Comparison of ENCODE assay signal across 8 mouse cellular contexts in the genomic region with DNA sequence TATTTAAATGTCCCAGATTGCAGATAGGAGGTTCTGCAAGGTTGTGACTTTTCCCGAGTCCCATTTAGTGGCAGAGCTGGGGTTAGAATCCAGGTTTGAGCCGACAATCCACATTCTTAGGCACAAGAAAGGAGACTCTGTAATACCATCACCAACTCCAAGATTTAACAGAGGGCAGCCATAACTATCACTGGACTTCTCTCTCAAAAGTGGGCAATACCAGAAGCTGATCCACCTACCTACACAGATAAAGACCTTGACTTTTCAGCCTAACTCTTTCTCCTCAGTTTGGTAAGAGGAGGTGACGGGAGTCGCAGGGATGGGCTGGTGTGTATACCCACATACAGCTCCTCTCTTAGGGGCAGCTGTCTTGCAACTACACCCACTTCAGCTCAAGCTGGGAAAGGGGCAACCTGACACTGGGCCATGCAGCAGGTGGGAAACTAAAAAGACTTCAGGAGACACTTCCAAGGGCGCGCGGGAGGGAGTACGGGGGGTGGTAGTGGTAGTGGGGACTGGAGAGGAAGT. TPM values are rescaled to one million over a fixed set of nuclear protein-coding genes. Genes with fewer than 3 reads are reported as not detected.
DNase-seq lines count a peak whose midpoint lies in the region; ATAC-seq and TF ChIP-seq lines count a peak whose summit lies in the region.

No protein-coding gene starts in this region.

- TF ChIP-seq EP300 in stomach, postnatal 0 days (optimal IDR thresholded peaks at IDR 0.05): no peak

- H3K36me3 ChIP-seq in neural tube, embryonic 11.5 days (ENCODE audit: control insufficient read depth, insufficient read depth, low read length): no peaks in the 10 kb centered on the region; the same call in 1 of the 2 replicates
- H3K36me3 ChIP-seq in limb, embryonic 15.5 days: peaks cover 7% of the 10 kb centered on the region; the same call in 1 of the 2 replicates
- no peaks in the 10 kb centered on the region for H3K36me3 ChIP-seq in stomach, postnatal 0 days (ENCODE audit: control insufficient read depth, insufficient read depth, low read length)

- no peak for ATAC-seq in neural tube, embryonic 11.5 days (ENCODE audit: insufficient read depth, low FRiP score, low TSS enrichment)
- ATAC-seq in limb, embryonic 15.5 days (ENCODE audit: insufficient number of reproducible peaks, low FRiP score, low TSS enrichment, low read depth): no peak
- ATAC-seq in stomach, postnatal 0 days (ENCODE audit: low FRiP score, low TSS enrichment): no peak
- ATAC-seq in granulocyte monocyte progenitor cell, adult 5-6 weeks (replicated peaks; ENCODE audit: poor library complexity, severe bottlenecking): no peak

- no peak for TF ChIP-seq CTCF in cerebellum, adult 2 months (IDR thresholded peaks at IDR 0.05; ENCODE audit: borderline replicate concordance, insufficient read depth, low read depth, low read length)
- TF ChIP-seq CTCF in stomach, postnatal 0 days (IDR thresholded peaks at IDR 0.05; ENCODE audit: low read depth): no peak

- H3K4me1 ChIP-seq in cerebellum, adult 2 months (ENCODE audit: control insufficient read depth, insufficient read depth, low read length): peaks cover 10% of the 10 kb centered on the region; the same call in 1 of the 2 replicates
- peaks cover 54% of the 10 kb centered on the region for H3K4me1 ChIP-seq in neural tube, embryonic 11.5 days (ENCODE audit: control insufficient read depth, insufficient read depth, low read length)
- peaks cover 78% of the 10 kb centered on the region for H3K4me1 ChIP-seq in limb, embryonic 15.5 days
- peaks cover 18% of the 10 kb centered on the region for H3K4me1 ChIP-seq in stomach, postnatal 0 days (replicated peaks; ENCODE audit: control insufficient read depth, insufficient read depth)

- H3K9ac ChIP-seq in neural tube, embryonic 11.5 days (ENCODE audit: low read length): no peak overlapping the region
- no peak overlapping the region for H3K9ac ChIP-seq in limb, embryonic 15.5 days
- peak overlapping the region; percentile 43 for H3K9ac ChIP-seq in stomach, postnatal 0 days (ENCODE audit: low read length)

- no peak for DNase-seq in cerebellum, adult 2 months
- DNase-seq in cerebellum, adult 9-10 months: no peak
- DNase-seq in neural tube, embryonic 11.5 days (ENCODE audit: low spot score): no peak
- no peak for DNase-seq in neural tube, embryonic 10.5 days (ENCODE audit: extremely low spot score, low spot score)
- DNase-seq in stomach, postnatal 0 days (ENCODE audit: low spot score): no peak
- no peak for DNase-seq in right cerebral cortex, postnatal 14 days

- H3K27me3 ChIP-seq in cerebellum, adult 2 months (ENCODE audit: control insufficient read depth, insufficient read depth, low read length): no peaks in the 10 kb centered on the region
- peaks cover 12% of the 10 kb centered on the region for H3K27me3 ChIP-seq in neural tube, embryonic 11.5 days (ENCODE audit: control insufficient read depth, insufficient read depth, low read length)
- peaks cover 15% of the 10 kb centered on the region for H3K27me3 ChIP-seq in limb, embryonic 15.5 days
- no peaks in the 10 kb centered on the region for H3K27me3 ChIP-seq in stomach, postnatal 0 days (ENCODE audit: control insufficient read depth, insufficient read depth, low read length)

- no peaks in the 10 kb centered on the region for H3K9me3 ChIP-seq in neural tube, embryonic 11.5 days (ENCODE audit: control insufficient read depth, low read length)
- no peaks in the 10 kb centered on the region for H3K9me3 ChIP-seq in limb, embryonic 15.5 days
- no peaks in the 10 kb centered on the region for H3K9me3 ChIP-seq in stomach, postnatal 0 days (ENCODE audit: control insufficient read depth, low read length)

- 4% methylated on average over 8 of the region's 8 CpGs for WGBS in cerebellum, adult 2 months
- WGBS in neural tube, embryonic 11.5 days: under 1% methylated on average over 8 of the region's 8 CpGs
- WGBS in limb, embryonic 15.5 days: 5% methylated on average over 8 of the region's 8 CpGs
- 8% methylated on average over 8 of the region's 8 CpGs for WGBS in stomach, postnatal 0 days

- no peak for TF ChIP-seq POLR2A in cerebellum, adult 2 months (IDR thresholded peaks at IDR 0.05; ENCODE audit: borderline replicate concordance, insufficient read depth, low read length)

- peak overlapping the region; percentile 78 for H3K4me3 ChIP-seq in cerebellum, adult 2 months (replicated peaks; ENCODE audit: insufficient read depth, low read depth, low read length)
- H3K4me3 ChIP-seq in neural tube, embryonic 11.5 days (ENCODE audit: low read depth, low read length): peak overlapping the region; percentile 81
- peak overlapping the region; percentile 62 for H3K4me3 ChIP-seq in limb, embryonic 15.5 days
- peak overlapping the region; percentile 59 for H3K4me3 ChIP-seq in stomach, postnatal 0 days (ENCODE audit: low read depth, low read length)

- peak overlapping the region; percentile 97 for H3K4me2 ChIP-seq in neural tube, embryonic 11.5 days (ENCODE audit: low read depth)
- H3K4me2 ChIP-seq in limb, embryonic 15.5 days: peak overlapping the region; percentile 94
- H3K4me2 ChIP-seq in stomach, postnatal 0 days (replicated peaks; ENCODE audit: low read depth): peak overlapping the region; percentile 97

- peak overlapping the region; percentile 83 for H3K27ac ChIP-seq in cerebellum, adult 2 months (ENCODE audit: insufficient read depth, low read length)
- peak overlapping the region; percentile 100 for H3K27ac ChIP-seq in neural tube, embryonic 11.5 days (ENCODE audit: low read depth, low read length)
- peak overlapping the region; percentile 98 for H3K27ac ChIP-seq in limb, embryonic 15.5 days
- H3K27ac ChIP-seq in stomach, postnatal 0 days (replicated peaks): peak overlapping the region; percentile 98

RNA-seq across cellular contexts. Expression of gene Kdm6b, which starts 3.5 kb away (rescaled TPM):
- 14.0 and 16.5 TPM in 2 replicates for polyA plus RNA-seq in cerebellum, adult 2 months (2012; rRNA removed)
- 37.9 and 42.0 TPM in 2 replicates for polyA plus RNA-seq in neural tube, embryonic 11.5 days (2014; fragmentation: Nextera tagmentation; extraction: Ambion mirVana)
- 30.8 and 32.0 TPM in 2 replicates for polyA plus RNA-seq in limb, embryonic 15.5 days (2015; fragmentation: Nextera tagmentation; extraction: Ambion mirVana)
- 12.9 and 13.1 TPM in 2 replicates for polyA plus RNA-seq in stomach, postnatal 0 days (2015; fragmentation: Nextera tagmentation; extraction: Ambion mirVana)
- 12.1 and 14.4 TPM in 2 replicates for total RNA-seq in granulocyte monocyte progenitor cell, adult 5-6 weeks (2014; fragmentation: Nextera tagmentation)
- 0.99 and 2.8 TPM in 2 replicates for total RNA-seq in granulocyte monocyte progenitor cell, adult 5-6 weeks (2017)

RNA-seq across cellular contexts. Expression of gene Tmem88, which starts 19.0 kb away (rescaled TPM):
- 5.7 and 6.0 TPM in 2 replicates for polyA plus RNA-seq in cerebellum, adult 2 months (2012; rRNA removed)
- polyA plus RNA-seq in neural tube, embryonic 11.5 days (2014; fragmentation: Nextera tagmentation; extraction: Ambion mirVana): 13.1 and 17.2 TPM in 2 replicates
- polyA plus RNA-seq in limb, embryonic 15.5 days (2015; fragmentation: Nextera tagmentation; extraction: Ambion mirVana): 18.8 and 20.4 TPM in 2 replicates
- 14.9 and 17.8 TPM in 2 replicates for polyA plus RNA-seq in stomach, postnatal 0 days (2015; fragmentation: Nextera tagmentation; extraction: Ambion mirVana)
- total RNA-seq in granulocyte monocyte progenitor cell, adult 5-6 weeks (2014; fragmentation: Nextera tagmentation): not detected in 2 replicates
- 0.56 TPM in 1 of 2 replicates, not detected in the other for total RNA-seq in granulocyte monocyte progenitor cell, adult 5-6 weeks (2017)

RNA-seq across cellular contexts. Expression of gene Cyb5d1, which starts 21.6 kb away (rescaled TPM):
- polyA plus RNA-seq in cerebellum, adult 2 months (2012; rRNA removed): 40.2 and 41.9 TPM in 2 replicates
- 44.7 and 48.4 TPM in 2 replicates for polyA plus RNA-seq in neural tube, embryonic 11.5 days (2014; fragmentation: Nextera tagmentation; extraction: Ambion mirVana)
- polyA plus RNA-seq in limb, embryonic 15.5 days (2015; fragmentation: Nextera tagmentation; extraction: Ambion mirVana): 30.2 and 36.6 TPM in 2 replicates
- polyA plus RNA-seq in stomach, postnatal 0 days (2015; fragmentation: Nextera tagmentation; extraction: Ambion mirVana): 9.1 and 9.5 TPM in 2 replicates
- total RNA-seq in granulocyte monocyte progenitor cell, adult 5-6 weeks (2014; fragmentation: Nextera tagmentation): 22.8 and 25.2 TPM in 2 replicates
- total RNA-seq in granulocyte monocyte progenitor cell, adult 5-6 weeks (2017): 32.7 and 38.2 TPM in 2 replicates

RNA-seq across cellular contexts. Expression of gene Naa38, which starts 21.7 kb away (rescaled TPM):
- 193 and 200 TPM in 2 replicates for polyA plus RNA-seq in cerebellum, adult 2 months (2012; rRNA removed)
- 125 and 129 TPM in 2 replicates for polyA plus RNA-seq in neural tube, embryonic 11.5 days (2014; fragmentation: Nextera tagmentation; extraction: Ambion mirVana)
- 143 and 144 TPM in 2 replicates for polyA plus RNA-seq in limb, embryonic 15.5 days (2015; fragmentation: Nextera tagmentation; extraction: Ambion mirVana)
- polyA plus RNA-seq in stomach, postnatal 0 days (2015; fragmentation: Nextera tagmentation; extraction: Ambion mirVana): 153 and 170 TPM in 2 replicates
- 164 and 170 TPM in 2 replicates for total RNA-seq in granulocyte monocyte progenitor cell, adult 5-6 weeks (2014; fragmentation: Nextera tagmentation)
- 112 and 181 TPM in 2 replicates for total RNA-seq in granulocyte monocyte progenitor cell, adult 5-6 weeks (2017)

RNA-seq across cellular contexts. Expression of gene Chd3, which starts 47.8 kb away (rescaled TPM):
- 111 and 115 TPM in 2 replicates for polyA plus RNA-seq in cerebellum, adult 2 months (2012; rRNA removed)
- 57.3 and 60.1 TPM in 2 replicates for polyA plus RNA-seq in neural tube, embryonic 11.5 days (2014; fragmentation: Nextera tagmentation; extraction: Ambion mirVana)
- polyA plus RNA-seq in limb, embryonic 15.5 days (2015; fragmentation: Nextera tagmentation; extraction: Ambion mirVana): 77.4 and 89.3 TPM in 2 replicates
- polyA plus RNA-seq in stomach, postnatal 0 days (2015; fragmentation: Nextera tagmentation; extraction: Ambion mirVana): 18.4 and 18.9 TPM in 2 replicates
- 37.0 and 59.8 TPM in 2 replicates for total RNA-seq in granulocyte monocyte progenitor cell, adult 5-6 weeks (2014; fragmentation: Nextera tagmentation)
- 26.9 and 37.7 TPM in 2 replicates for total RNA-seq in granulocyte monocyte progenitor cell, adult 5-6 weeks (2017)
